Mouse (Mus musculus) thymus, postnatal 0 days (tissue): ENCODE data around the gene Irf2bp1. TPM values are rescaled to one million over a fixed set of nuclear protein-coding genes. Genes with fewer than 3 reads are reported as not detected.
A peak's percentile ranks its signal among the peaks of the same experiment; 100 is the strongest.

Experiments used
- DNase-seq: peaks from one replicate; pipeline ENCODE4 v3.0.0-alpha.2; 2015; ENCODE audit warnings: low spot score
- polyA plus RNA-seq: library from polyadenylated mRNA; unstranded; fragments of >200 nt; fragmentation: Nextera tagmentation; extraction: Ambion mirVana; gene quantifications from 2 replicates; pipeline ENCODE4 v1.2.1, GENCODE M21; 2015

Gene Irf2bp1
- polyA plus RNA-seq, 1 experiment from 2014 or later, result 20.7 TPM

DNA sequence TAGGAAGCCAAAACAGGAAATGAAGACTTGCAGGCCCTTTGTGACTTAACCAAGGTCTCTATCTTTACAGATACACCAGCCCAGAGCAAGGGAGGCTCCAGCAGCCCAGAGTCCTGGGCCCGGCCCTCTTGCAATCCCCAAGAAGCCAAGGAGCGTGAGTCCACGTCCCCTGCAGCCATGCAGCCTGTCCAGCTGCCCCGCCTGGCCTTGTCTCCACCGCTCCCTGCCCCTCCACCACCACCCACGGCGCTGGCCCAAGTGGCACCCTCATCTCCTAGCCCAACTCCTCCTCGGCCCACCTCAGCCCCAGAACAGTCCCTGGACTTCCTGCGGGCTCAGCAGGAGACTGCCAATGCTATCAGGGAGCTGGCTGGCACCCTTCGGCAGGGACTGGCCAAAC is 3.4 kb upstream of the Irf2bp1 start:
- peak; percentile 34 for DNase-seq

DNA sequence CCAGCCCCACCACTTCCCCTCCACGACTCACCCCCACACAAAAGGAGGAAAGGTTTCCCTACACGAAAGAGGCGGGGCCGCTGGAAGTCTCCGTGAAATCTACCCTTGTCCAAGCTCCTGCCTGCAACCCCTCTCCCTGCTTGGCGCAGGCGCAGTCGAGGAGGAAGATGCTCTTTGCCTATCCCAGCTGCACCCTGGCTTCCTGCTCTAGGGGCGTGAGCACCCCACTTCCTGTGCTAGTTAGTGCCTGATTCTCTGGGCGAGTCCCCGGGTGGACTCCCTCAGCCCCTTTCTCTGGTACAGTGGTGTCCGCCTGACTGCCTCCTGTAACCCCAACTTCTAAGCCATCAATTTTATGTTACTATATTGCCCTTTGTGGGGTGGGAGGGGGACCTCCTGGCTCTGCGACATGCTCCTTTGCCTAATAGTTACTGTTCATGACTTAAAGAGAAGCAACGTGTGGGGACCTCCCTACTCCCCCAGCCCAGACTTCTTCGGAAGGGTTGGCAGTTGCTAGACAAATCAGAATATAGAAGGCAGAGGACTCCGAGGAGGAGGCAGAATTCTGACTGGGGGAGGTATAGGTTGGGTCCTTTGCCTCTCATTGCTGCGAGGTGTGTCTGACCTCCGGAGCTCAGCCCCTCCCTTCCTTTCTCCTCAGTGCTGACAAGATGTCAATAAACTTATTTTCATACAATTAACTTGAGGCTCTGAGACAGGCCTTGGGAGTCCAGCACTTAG is 2.6 kb upstream of the Irf2bp1 start:
- DNase-seq, result peak; percentile 94

DNA sequence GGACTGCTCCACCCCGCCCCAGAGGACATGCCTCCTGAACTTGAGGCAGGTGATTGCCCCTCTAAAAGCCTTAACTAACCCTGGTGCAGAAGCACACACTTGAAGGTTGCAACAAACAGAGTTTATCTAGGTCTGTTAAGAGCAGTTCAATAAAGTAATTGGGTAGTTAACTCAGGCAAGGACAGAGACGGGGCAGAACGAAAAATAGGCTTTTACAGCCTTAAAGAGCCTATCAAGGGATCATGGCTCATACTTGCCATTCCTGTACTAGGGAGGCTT is 2.1 kb upstream of the Irf2bp1 start:
- no peak for DNase-seq

DNA sequence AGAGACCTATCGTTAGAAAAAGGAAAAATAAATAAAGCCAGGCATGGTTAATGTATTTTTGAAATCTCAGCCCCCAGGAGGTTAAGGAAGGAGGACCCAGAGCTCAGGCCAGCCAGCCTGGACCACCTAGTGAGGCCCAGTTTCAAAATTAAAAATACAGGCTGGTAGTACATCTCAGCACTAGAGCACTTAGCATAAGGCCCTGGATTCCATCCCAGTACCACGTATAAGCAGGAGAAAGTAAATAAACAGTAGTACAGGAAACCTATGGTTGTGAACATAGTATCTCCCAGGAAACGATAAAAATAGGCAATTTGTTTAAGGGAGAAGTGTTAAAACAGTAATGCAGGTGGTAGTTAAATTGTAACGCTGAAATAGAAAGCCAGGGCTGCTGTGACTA is 1.7 kb upstream of the Irf2bp1 start:
- no peak for DNase-seq

DNA sequence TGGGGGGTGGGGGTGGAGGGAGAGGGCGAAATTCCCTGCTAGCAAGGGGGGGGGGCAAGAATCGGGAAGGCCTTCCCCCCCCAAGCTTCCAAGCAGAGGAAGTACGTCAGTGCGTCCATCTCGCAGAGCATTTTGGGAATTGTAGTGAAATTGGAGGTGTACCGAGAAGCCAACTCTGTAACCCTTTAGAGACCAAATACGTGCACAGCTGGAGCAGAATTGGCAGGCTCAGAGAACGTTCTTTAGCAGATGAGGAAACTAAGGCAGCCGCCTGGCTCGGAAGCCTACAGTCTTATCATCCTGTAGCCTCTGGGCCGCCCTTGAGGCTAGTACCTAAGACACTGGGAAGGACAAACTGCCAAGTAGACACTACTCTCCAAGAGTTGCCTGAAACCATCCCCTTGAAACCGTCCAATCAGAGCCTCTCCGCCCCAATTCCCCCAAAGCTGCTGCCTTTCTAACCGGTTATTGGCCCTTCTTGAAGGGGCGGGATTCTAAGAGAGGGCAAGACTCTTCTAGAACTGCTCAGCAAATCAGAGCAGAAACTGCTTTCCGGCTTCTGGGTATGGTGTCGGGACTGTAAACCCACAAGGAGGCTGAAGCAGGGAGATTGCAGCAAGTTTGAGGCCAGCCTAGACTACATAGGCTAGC is 871 bp upstream of the Irf2bp1 start:
- DNase-seq, result peak; percentile 86

DNA sequence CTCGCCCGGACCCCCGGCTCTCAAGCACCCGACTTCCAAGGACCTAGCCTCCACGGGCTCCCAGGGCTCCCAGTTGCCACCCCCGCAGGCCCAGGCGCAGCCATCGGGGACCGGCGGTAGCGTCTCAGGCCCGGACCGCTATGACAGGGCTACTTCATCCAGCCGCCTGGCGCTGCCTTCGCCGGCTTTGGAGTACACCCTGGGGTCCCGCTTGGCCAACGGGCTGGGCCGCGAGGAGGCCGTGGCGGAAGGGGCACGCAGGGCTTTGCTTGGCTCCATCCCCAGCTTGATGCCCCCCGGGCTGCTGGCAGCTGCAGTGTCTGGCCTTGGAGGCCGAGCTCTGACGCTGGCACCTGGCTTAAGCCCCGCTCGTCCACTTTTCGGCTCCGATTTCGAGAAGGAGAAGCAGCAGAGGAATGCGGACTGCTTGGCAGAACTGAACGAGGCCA is 811 bp downstream of the Irf2bp1 start:
- no peak for DNase-seq

DNA sequence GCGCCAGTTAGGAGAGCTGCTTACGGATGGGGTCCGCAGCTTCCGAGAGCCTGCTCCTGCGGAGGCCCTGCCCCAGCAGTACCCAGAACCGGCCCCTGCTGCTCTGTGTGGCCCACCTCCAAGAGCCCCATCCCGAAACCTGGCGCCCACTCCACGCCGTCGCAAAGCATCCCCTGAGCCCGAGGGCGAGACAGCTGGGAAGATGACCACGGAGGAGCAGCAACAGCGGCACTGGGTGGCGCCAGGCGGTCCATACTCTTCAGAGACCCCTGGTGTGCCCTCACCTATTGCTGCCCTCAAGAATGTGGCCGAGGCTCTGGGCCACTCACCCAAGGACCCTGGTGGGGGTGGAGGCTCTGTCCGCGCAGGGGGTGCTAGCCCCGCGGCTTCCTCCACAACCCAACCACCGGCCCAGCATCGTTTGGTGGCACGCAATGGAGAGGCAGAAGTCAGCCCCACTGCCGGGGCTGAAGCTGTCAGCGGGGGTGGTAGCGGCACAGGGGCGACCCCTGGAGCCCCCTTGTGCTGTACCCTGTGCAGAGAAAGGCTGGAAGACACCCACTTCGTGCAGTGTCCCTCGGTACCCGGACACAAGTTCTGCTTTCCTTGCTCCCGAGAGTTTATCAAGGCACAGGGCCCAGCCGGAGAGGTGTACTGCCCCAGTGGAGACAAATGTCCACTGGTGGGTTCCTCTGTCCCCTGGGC is 1.7 kb downstream of the Irf2bp1 start:
- no peak for DNase-seq

DNA sequence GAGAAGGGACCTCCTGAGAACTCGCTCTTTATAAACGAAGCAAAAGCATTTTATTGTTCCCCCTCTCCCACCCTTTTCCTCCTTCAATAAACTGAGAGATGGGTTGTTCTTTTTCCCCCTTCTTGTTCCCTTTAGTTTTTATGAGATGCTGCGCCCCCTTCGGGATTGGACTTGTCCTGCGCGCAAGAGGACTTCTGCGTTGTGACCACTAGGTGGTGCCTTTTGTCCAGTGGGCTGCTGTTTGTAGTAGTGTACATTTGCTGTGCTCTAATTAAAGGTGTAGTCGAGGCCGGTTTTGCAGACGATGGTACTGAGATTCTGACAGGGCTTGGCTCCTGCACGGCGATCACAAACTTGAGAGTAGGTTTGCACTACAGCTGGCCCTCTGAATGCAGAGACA is 2.6 kb downstream of the Irf2bp1 start:
- peak; percentile 83 for DNase-seq

DNA sequence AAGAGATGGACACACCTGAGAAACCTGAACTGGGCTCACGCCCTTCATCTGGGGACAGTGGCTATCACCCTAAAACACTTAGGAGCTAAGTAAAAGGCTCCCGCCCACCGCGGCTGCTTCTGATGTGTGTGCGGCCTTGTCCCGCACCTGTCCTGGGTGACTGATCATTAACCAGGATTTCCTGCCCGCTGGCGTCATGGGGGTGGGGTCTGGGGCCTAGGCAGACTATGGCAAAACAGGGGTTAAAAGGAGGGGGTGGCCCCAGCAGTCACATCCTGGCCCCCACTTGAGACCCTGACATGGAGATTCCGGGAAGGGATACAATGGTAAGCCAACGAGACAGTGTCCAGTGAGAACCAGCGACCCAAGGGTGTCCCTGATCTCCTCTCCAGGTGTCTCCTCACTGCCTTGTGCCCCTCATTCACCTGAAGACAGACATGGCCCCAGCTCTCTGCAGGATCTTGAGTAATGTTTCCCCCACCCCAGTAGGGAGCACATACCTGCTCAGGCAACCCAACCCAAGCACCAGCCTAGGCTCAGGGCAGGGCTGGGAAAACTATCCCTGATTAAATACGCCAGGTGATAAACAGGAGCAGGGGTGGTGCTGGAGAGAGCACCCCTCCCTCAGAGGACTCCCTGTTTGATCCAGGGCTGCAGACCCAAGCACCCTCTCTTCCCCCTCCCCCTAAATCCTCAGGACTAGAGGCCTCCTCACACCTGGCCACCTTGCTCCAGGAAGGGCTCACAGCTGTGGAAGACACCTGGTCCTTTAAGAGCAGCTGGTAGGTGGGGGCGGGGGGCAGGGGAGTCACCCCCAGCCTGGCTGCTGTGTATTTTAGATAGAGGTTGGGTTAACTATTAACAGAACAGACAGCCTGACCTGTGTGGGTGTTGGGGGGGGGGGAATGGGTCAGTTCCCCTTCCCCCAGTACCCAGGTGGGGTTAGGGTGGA is 3.5 kb downstream of the Irf2bp1 start:
- no peak for DNase-seq

DNA sequence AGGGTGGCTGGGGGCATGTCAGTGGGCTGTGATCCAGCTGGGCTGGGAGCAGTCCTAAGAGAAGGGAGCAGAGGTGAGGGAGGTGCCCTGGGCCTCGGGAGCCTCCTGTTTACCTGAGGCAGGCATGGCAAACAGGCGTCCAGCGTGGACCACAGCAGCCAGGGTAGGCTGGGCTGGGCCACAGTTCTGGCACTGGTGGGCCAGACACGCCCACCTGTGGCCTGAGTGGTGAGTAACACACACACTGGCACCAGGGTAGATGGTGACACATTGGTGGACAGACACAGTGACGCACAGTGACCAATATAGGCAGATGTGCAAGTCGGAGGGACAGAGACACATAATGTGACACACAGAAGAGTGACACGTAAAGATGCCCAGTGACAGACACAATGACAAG is 6.7 kb downstream of the Irf2bp1 start:
- DNase-seq, result no peak

DNA sequence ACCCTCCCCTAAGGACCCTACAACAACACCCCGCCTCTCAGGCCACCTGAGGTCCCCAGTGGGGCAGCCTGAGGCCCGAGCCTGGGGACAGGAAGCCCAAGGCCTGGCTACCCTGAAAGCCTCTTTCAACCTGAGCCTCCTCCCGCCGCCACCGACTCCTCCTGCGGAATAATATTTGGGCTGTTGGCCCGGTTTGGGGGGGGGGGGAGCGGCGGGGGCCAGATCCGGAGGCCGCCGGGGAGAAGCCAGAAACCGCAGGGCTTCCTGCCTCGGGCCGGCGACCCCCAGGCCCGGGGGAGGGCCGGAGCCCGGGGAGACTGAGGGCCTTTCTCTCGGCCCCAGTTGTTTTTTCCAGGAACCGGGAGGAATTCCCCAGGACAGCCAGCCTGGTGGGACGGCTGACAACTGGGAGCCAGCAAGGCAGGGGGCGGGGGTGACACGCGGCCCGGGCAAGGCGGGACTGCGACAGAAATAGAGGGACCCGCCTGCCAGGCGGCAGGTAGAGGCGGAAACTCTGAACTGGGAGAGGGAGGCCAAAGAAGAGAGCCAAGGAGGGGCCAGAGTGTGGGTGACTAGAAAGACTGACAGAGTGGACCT is 8.3 kb downstream of the Irf2bp1 start:
- DNase-seq, result no peak

DNA sequence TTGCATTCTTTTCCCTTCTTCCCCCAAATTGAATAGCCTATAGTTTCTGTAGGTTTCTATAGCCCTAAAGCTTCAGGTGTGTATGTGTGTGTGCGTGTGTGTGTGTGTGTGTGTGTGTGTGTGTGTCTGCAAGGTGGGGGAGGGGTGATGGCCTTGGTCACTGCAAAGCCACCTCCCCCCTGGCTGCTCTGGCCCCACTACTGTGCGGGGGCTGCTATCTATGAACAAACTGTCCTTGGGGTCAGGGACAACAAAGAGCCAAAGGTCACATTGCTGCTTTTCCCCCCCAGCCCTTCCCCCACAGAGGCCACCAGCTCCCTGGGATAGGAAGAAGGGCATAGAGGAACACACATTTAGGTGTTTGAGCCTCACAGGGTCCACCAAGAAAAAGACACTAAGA is 9.0 kb downstream of the Irf2bp1 start:
- DNase-seq, result no peak

DNA sequence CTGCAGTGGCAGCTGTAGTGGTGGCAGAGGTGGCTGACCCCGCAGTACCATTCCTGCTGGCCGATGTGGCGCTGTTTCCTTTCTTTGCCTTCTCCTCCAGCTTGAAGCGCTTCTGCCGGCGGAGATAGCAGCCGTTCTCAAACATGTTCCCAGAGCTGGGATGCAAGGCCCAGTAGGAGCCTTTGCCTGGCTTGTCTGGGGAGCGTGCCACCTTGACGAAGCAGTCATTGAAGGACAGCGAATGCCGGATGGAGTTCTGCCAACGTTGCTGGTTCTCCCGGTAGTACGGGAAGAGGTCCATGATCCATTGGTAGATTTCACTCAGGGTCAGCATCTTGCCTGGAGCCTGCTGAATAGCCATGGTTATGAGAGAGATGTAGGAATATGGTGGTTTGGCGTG is 10.6 kb downstream of the Irf2bp1 start:
- DNase-seq, result no peak

DNA sequence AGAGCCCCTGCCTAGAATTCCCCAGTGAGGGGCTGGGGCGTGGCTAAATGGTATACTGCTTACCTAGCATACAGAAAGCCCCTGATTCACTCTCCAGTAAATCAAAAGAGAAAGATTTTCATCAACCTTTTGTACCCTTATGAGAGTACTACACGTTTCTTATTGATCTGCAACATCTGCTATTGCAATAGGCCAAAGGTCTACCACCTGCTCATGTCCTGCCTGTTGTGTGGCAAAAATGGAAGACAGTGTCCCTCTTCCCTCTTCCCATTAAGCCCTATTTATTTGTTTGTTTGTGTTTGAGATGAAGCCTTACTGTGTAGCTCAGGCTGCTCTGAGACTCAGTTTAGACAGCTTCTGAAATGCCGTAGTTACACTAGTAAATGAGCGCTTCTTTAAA is 12.2 kb downstream of the Irf2bp1 start:
- no peak for DNase-seq

DNA sequence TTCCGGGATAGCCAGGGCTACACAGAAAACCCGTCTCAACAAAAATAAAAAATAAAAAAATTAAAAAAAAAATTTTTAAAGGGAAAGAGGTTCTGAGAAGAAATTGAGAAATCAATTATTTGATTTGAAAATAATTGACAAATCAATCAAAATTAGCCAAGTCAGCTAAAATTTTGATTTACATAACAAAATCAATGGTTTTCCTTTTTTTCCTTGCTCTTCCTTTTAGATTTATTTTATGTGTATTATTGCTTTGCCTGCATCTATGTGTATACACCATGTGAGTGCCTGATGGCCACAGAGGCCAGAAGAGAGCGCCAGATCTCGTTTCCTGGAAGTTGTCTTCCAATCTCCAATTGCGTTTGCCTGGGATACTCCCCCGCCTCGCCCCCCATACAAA is 14.1 kb downstream of the Irf2bp1 start:
- no peak for DNase-seq

DNA sequence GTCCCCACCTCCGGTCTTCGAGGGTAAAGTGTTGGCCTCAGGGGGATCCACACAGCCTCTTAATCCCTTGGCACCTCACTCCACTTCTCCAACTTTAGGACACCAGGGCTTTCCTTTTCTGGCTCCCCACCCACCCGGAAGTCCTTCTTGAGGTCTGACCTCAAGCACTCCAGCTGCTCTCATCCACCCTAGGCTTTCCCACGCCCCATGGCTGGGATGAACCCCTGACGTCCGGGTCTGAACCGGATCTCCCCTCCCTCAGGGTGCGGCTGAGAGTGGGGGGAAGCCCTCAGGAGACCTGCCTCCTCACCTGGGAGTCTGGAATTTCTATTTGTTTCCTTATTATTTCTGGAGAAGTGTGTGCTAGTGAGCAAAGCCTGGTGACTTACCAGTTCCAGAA is 17.2 kb downstream of the Irf2bp1 start:
- DNase-seq, result no peak

DNA sequence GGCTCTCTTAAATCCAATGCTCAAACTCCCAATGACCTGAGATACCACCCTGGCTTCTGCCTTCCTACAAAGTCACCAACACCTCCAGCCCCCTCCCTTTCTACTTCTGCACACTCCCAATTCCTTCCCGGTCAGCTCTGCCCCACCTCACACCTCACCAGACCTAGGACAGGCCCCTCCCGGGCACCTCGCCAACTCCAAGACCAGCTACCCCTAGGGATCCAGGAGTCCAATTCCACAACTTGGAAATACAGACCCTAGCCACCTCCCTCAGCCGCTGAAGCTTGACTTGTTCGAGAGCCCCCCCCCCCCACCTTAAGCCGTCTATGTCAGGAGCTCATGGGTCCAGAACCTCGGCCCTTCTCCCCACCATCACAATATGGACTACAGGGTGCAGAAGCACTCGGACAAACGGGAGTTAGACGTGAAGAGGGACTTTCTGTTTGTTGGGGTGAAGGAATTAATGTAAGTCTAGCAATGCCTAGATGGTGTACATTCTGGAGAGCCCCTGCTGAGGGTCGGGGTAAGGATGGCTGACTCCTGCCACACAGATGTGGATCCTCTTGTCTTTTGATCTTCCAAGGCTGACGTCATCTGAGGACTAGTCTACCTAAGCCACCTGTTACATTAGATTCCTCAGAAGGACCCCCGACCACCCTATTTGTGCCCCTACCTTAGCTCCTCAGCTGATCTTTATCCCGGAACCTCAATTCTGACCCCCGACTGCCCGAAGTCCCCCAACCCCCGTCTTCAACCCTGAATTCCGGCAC is 18.5 kb downstream of the Irf2bp1 start:
- no peak for DNase-seq

DNA sequence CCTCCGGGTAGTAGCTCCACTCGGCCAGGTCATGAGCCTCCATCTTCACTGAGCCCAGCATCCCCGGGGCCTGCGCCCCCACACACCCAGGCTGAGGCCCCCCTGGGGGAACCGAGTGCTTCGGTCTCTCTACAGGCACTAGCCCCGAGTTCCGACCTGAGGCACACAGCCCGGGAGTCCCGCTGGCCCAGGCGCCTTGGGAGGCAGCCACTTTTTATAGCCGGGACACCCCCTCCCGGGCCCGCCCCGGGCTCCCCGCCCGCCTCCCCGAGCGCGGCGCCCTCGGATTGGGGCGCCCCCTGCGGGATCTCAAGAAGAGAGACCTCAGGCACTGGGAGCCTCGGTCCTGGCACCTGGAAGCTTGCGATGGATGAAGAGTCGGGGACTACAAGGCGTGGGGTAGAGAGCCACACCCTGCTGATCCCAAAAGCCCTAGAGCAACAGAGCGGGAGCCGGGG is 19.5 kb downstream of the Irf2bp1 start, which contains the start of gene Foxa3:
Foxa3 (minus strand) TSS at position 182 of the 458 bp plus-strand sequence.
- peak; percentile 50 for DNase-seq

DNA sequence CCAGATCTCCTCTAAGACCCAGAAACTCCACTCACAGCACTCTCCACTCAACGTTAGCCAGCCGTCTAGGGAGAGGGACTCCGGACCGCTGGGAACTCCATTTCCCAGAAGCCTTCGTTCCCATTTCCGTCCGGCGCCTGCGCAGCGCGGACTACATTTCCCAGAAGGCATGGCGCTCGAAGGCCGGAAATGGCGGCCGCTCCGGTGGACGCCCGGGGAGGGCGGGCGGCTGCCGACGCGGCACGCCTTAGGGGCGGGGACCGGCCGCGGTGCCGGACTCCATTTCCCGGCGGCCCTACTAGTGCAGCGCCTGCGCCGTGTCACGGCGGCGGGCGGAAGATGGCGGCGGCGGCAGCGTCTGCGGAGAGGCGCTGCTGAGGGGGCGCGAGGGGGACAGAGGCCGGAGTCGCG is 20.3 kb downstream of the Irf2bp1 start, which contains the start of gene Sympk:
Sympk (plus strand) TSS at position 282 of the 411 bp plus-strand sequence.
- DNase-seq, result peak; percentile 98
